ENCODE assay signal across 14 mouse cellular contexts in the genomic region with DNA sequence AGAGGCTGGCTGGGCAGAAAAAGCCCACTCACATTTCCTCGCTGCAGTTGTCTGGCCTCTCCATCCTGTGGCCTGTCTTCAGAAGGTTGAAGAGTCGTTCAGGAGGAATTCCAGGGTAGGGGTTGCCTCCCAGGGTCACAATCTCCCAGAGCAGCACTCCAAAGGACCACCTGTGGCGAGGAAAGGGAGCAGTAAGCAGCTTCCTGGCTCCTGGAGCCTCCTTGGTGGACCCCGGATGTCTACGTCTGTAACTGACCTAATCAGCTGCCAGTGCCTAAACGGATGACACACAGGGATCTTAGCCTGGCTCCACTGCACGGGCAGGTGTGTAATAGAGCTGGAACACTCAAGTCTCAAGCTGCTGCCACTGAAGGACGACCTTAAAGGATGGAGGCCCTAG. TPM values are rescaled to one million over a fixed set of nuclear protein-coding genes. Genes with fewer than 3 reads are reported as not detected.
"Had no signal": no experiment of that assay in that cellular context is flagged by ENCODE, and none has a peak within 500 bp of the region (broad histone marks: within the 10 kb centered on the region; RNA-seq: fewer than 3 reads in every experiment).

No protein-coding gene starts in this region.

- H3K4me3 ChIP-seq: liver, embryonic 15.5 days; lung, embryonic 15.5 days; megakaryocyte, embryonic 14.5 days; midbrain, embryonic 13.5 days; midbrain, embryonic 15.5 days; neural tube, embryonic 12.5 days; stomach, embryonic 15.5 days had no signal

- DNase-seq: liver, postnatal 0 days; lung, postnatal 10 days; right cerebral cortex, postnatal 14 days; thymus, adult 2 months; thymus, postnatal 25 days; thymus, postnatal 4 days had no signal

- H3K4me1 ChIP-seq: liver, embryonic 15.5 days; lung, embryonic 15.5 days; midbrain, embryonic 13.5 days; midbrain, embryonic 15.5 days; neural tube, embryonic 12.5 days; stomach, embryonic 15.5 days had no signal

RNA-seq across cellular contexts. Expression of gene Ret, which starts 32.8 kb away (rescaled TPM):
- polyA plus RNA-seq: macrophage had no signal
